Mouse (Mus musculus) E14TG2a.4 (cell line): ENCODE measurements at regions not wholly inside any gene's neighbourhood (a gene's known extent, or its start where the extent isn't known, plus 50 kb on each side); places are given as distances from the start of the nearest gene placed in this dataset.

Experiments used
- CTCF ChIP-seq: conservative IDR thresholded peaks from 2 replicates; pipeline ENCODE4 v1.5.1; 2014; ENCODE audit warnings: low read length
- POU5F1 ChIP-seq: IDR thresholded peaks from 2 replicates; pipeline ENCODE4 v1.6.1; 2014; ENCODE audit warnings: low read length, borderline replicate concordance

GRCm38 (mm10) chr15:62825586-62825985 is 1019.4 kb downstream of the Gsdmc2 start:
- TF ChIP-seq CTCF = no peak
- no peak for TF ChIP-seq POU5F1
